Mouse (Mus musculus) forebrain, postnatal 0 days (tissue): ENCODE data around the gene Cxcl16. TPM values are rescaled to one million over a fixed set of nuclear protein-coding genes. Genes with fewer than 3 reads are reported as not detected.

Source experiments
- ATAC-seq: fragments of 200-750 bp; cut with Nextera tagmentation; 2 replicates; pipeline ENCODE4 v1.8.0; 2017; ENCODE audit warnings: mild to moderate bottlenecking, moderate library complexity
- DNase-seq: peaks from one replicate; pipeline ENCODE4 v3.0.0-alpha.2; 2015
- H3K27ac ChIP-seq: fragments of 300-500 bp; sonication (generic); 2 replicates; pipeline ENCODE4 v1.5.1; 2014; ENCODE audit warnings: low read depth, mild to moderate bottlenecking, antibody characterized with exemption, low read length, moderate library complexity, mixed read lengths
- H3K27me3 ChIP-seq: fragments of 300-500 bp; sonication (generic); 2 replicates; pipeline ENCODE4 v1.6.1; 2014; ENCODE audit warnings: mild to moderate bottlenecking, low read length, mixed read lengths; ENCODE audit not compliant: insufficient read depth
- H3K36me3 ChIP-seq: fragments of 300-500 bp; sonication (generic); 2 replicates; pipeline ENCODE4 v1.6.1; 2014; ENCODE audit warnings: mild to moderate bottlenecking, moderate library complexity; ENCODE audit not compliant: insufficient read depth
- H3K4me1 ChIP-seq: fragments of 300-500 bp; sonication (generic); 2 replicates; pipeline ENCODE4 v1.6.1; 2014; ENCODE audit warnings: antibody characterized with exemption; ENCODE audit not compliant: insufficient read depth
- H3K4me2 ChIP-seq: fragments of 300-500 bp; sonication (generic); 2 replicates; pipeline ENCODE4 v1.6.1; 2014; ENCODE audit warnings: low read depth, mild to moderate bottlenecking, moderate library complexity
- H3K4me3 ChIP-seq: fragments of 300-500 bp; sonication (generic); 2 replicates; pipeline ENCODE4 v1.5.1; 2014; ENCODE audit warnings: low read depth, low read length, mixed read lengths
- H3K9ac ChIP-seq: fragments of 300-500 bp; sonication (generic); 2 replicates; pipeline ENCODE4 v1.6.1; 2014; ENCODE audit warnings: mild to moderate bottlenecking
- H3K9me3 ChIP-seq: fragments of 300-500 bp; sonication (generic); 2 replicates; pipeline ENCODE4 v1.6.1; 2016; ENCODE audit warnings: low read length
- CTCF ChIP-seq: sonication (generic); IDR thresholded peaks from 2 replicates; pipeline ENCODE4 v1.5.1; 2016; ENCODE audit warnings: antibody characterized with exemption, control low read depth, low read depth
- WGBS: fragments of 180-500 bp; shearing (Covaris S2); extraction: QIAGEN DNeasy Blood & Tissue Kit; methylation state at CpG from one replicate; pipeline ENCODE4 v1.1.7; 2014; 5-methylcytosine and 5-hydroxymethylcytosine counted together
- polyA plus RNA-seq: library from polyadenylated mRNA; unstranded; fragments of >200 nt; fragmentation: Nextera tagmentation; extraction: Ambion mirVana; gene quantifications from 2 replicates; pipeline ENCODE4 v1.2.1, GENCODE M21; 2015
- total RNA-seq: library from RNA; depleted of rRNA; stranded (reverse); fragments of >200 nt; gene quantifications from 2 replicates; pipeline ENCODE4 v1.2.3, GENCODE M21; 2014

Cxcl16 gene
- total and polyA plus RNA-seq, 2 experiments from 2014 or later, result 2.3 to 2.4 TPM

DNA sequence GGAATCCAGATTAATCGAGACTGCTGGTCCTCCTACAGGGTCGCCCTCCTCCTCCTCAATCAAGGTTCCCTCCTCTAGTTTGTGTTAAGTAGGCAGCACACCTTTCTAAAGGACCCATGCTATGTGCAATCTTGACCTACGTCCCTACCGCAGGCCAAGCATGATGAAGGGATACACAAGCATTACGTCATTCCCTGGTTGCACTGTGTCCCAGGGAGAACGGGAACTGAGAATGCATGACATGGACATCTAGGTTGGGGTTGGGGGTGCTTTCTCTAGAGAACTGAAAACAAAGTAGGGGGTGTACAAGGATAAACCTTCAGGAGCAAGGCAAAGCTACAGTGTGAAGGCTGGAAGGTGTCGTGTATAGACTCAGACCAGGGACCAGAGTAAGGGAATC, 17.9 kb downstream of the Cxcl16 start:
- no peak overlapping the region for H3K4me3 ChIP-seq
- no peak overlapping the region for H3K27ac ChIP-seq
- no peak for TF ChIP-seq CTCF
- DNase-seq (no peak), ATAC-seq (no peak)
- H3K4me1 ChIP-seq, result no peaks in the 10 kb centered on the region
- H3K27me3 ChIP-seq, result no peaks in the 10 kb centered on the region
- WGBS, result 89% methylated on average over 7 of the region's 7 CpGs
- H3K4me2 ChIP-seq, result no peak overlapping the region
- no peaks in the 10 kb centered on the region for H3K9me3 ChIP-seq
- no peak overlapping the region for H3K9ac ChIP-seq
- peaks cover 40% of the 10 kb centered on the region for H3K36me3 ChIP-seq

DNA sequence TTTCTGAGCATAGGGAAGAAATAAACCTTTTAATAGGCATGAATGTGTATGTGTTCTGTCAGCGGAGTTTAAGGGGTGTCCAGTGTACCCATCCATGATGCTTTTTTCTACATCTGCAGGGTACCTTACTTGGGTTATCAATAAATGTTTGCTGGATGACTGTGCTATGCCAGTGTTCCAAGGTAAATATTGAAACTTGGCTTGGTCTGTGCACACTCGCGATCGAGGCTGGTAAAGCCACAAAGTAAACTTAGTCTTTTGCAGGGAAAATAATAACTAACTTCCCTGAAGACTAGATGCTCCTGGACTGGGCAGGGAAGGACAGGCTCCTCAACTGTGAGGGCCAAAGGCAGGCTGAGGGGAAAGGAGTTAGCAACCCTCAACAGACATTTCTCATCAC, 19.1 kb downstream of the Cxcl16 start:
- Histone ChIP-seq H3K4me1 (no peaks in the 10 kb centered on the region), H3K27ac (no peak overlapping the region), H3K9me3 (no peaks in the 10 kb centered on the region), H3K36me3 (peaks cover 50% of the 10 kb centered on the region), H3K4me2 (no peak overlapping the region), H3K27me3 (no peaks in the 10 kb centered on the region), H3K4me3 (no peak overlapping the region), H3K9ac (no peak overlapping the region)
- ATAC-seq (no peak), DNase-seq (no peak)
- 95% methylated on average over 4 of the region's 4 CpGs for WGBS
- no peak for TF ChIP-seq CTCF

DNA sequence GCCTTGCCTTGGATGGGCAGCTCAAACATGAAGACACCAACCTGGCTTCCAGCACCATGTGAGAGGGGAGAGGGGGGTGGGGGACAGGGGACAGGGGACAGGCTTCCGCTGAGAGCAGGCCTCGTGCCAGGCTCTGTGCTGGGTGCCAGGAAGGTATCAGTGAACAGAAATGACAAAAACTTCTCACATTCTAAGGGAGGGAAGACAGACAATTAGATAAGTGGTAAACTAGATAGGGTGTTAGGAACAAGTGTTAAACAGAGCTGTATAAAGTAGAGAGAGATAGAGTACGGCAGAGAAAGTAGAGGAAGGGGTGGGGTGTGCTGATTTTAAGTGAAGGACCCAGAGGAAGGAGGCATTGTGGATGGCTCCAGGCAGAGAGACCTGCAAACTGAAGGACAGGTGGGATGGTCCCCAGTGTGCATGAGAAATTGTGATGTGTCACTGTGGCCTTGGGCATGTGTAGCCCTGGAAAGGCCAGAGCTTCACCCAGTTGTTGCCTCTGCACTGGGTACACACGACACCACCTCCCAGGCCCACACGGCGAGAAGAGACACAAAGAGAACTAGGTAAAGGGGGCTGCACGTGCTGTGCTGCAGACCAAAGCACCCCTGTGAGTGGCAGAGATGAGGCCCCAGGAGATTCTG, 20.9 kb downstream of the Cxcl16 start:
- H3K4me3 ChIP-seq, result no peak overlapping the region
- 91% methylated on average over 7 of the region's 7 CpGs for WGBS

DNA sequence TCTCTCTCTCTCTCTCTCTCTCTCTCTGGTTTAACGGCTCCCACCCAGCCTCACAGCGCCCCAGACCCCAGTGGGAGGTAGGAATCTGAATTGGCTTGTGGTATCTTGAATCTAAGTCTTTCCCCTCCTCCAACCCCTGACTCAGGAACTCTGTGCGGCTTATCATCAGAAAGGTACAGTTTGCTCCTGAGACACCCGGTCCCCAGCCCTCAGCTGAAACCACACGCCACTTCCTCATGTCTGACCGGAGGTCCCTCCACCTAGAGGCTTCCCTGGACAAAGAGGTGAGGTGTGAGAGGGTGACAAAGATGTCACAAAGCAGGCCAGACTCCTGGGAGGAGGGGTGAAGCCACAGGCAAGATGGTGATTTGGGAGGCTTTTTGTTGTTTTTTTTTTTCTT, 22.4 kb downstream of the Cxcl16 start:
- Histone ChIP-seq H3K27me3 (no peaks in the 10 kb centered on the region), H3K4me3 (no peak overlapping the region), H3K36me3 (peaks cover 50% of the 10 kb centered on the region), H3K4me2 (no peak overlapping the region), H3K9me3 (no peaks in the 10 kb centered on the region), H3K4me1 (peaks cover 9% of the 10 kb centered on the region), H3K27ac (no peak overlapping the region), H3K9ac (no peak overlapping the region)
- ATAC-seq (no peak), DNase-seq (no peak)
- TF ChIP-seq CTCF, result no peak
- WGBS, result 89% methylated on average over 6 of the region's 6 CpGs

More for the DNA sequence above, 20.9 kb downstream of the Cxcl16 start:
- no peak overlapping the region for H3K27ac ChIP-seq
- DNase-seq (no peak), ATAC-seq (no peak)
- H3K9me3 ChIP-seq, result no peaks in the 10 kb centered on the region
- no peak overlapping the region for H3K9ac ChIP-seq
- H3K4me1 ChIP-seq, result peaks cover under 1% of the 10 kb centered on the region
- peaks cover 50% of the 10 kb centered on the region for H3K36me3 ChIP-seq
- H3K4me2 ChIP-seq, result no peak overlapping the region
- no peak for TF ChIP-seq CTCF
- no peaks in the 10 kb centered on the region for H3K27me3 ChIP-seq

DNA sequence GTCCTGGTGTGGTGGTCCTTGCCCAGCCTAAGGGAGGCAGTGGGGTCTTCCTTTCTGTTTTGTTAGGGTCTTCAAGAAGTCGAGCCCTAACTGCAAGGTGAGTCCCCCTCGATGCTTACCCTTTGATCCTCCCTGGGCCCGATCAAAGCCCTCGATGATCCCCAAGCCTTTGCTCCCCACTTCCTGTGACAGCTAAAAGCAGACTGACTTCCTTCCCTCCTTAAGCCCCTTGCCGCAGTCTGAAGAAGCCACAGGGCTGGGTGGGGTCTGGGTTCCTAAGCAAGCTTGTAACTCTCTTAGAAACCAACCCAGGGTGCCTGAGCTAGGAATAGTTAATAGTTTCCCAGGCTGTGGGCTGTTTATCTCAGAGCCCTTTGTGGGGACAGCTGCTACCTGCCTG, 24.3 kb downstream of the Cxcl16 start:
- DNase-seq (no peak), ATAC-seq (no peak)
- Histone ChIP-seq H3K36me3 (peaks cover 46% of the 10 kb centered on the region), H3K9ac (no peak overlapping the region), H3K4me3 (no peak overlapping the region), H3K9me3 (no peaks in the 10 kb centered on the region), H3K27me3 (no peaks in the 10 kb centered on the region), H3K4me1 (peaks cover 9% of the 10 kb centered on the region), H3K27ac (no peak overlapping the region), H3K4me2 (no peak overlapping the region)
- 89% methylated on average over 5 of the region's 5 CpGs for WGBS
- no peak for TF ChIP-seq CTCF

DNA sequence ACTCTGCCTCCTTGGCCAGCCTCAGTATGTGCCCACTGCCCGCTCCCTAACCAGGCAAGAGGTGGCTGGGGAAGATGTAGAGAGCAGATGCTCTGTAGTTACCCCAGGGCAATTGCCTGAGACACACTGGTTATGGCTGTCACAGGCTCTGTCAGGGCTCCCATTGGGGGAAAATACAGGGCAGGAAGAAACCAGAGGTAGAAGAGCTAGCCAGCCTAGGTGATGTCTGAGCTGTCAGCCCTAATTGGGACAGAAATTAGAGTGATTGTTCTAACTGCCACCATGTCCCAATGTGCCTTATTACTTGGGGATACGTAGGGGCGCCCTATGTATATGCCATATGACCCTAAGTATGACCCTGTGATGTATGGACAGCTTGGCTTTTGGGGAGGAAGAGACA, 25.8 kb downstream of the Cxcl16 start:
- ATAC-seq (no peak), DNase-seq (no peak)
- Histone ChIP-seq H3K4me3 (peak overlapping the region; percentile 81; the same call in 1 of the 2 replicates), H3K4me2 (peak overlapping the region; percentile 80), H3K36me3 (peaks cover 31% of the 10 kb centered on the region), H3K4me1 (peaks cover 9% of the 10 kb centered on the region), H3K27me3 (no peaks in the 10 kb centered on the region), H3K9ac (0 out of 2 replicates have a peak overlapping the region, but pooled peaks have one; percentile 93), H3K9me3 (no peaks in the 10 kb centered on the region), H3K27ac (no peak overlapping the region)
- 94% methylated on average over 3 of the region's 3 CpGs for WGBS
- no peak for TF ChIP-seq CTCF

DNA sequence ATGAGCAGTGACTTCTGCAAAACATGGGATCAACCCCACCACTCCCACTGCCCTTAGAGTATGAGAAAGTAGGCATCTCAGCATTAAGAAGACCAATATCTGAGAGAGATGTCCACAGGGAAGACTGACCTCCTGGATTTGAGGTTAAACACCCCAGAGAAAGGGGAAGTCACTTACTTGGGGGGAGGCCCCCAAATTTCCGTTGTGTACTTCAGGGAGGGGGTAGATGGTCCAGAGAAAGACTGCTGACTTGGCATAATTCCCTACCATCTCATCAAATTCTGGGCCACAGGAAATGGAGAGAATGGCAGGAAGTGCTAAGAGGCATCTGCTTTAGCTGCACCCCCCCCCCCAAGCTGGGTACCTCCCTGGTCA, 26.2 kb downstream of the Cxcl16 start:
- ATAC-seq (no peak), DNase-seq (no peak)
- peak overlapping the region; percentile 93; the same call in 1 of the 2 replicates for H3K9ac ChIP-seq
- H3K4me2 ChIP-seq, result peak overlapping the region; percentile 80
- no peak for TF ChIP-seq CTCF
- peaks cover 27% of the 10 kb centered on the region for H3K36me3 ChIP-seq
- WGBS, result 68% methylated on average over 1 of the region's 1 CpGs
- no peak overlapping the region for H3K27ac ChIP-seq
- peak overlapping the region; percentile 81 for H3K4me3 ChIP-seq
- H3K4me1 ChIP-seq, result peaks cover 9% of the 10 kb centered on the region
- H3K9me3 ChIP-seq, result no peaks in the 10 kb centered on the region
- H3K27me3 ChIP-seq, result no peaks in the 10 kb centered on the region
